Mouse (Mus musculus) neutrophil, adult 5-6 weeks (primary cell): ENCODE measurements at regions not wholly inside any gene's neighbourhood (a gene's known extent, or its start where the extent isn't known, plus 50 kb on each side); places are given as distances from the start of the nearest gene placed in this dataset.

Experiments
- ATAC-seq: fragments of 151-379, 151-347 bp; 2 replicates; pipeline ENCODE4 v1.8.0; 2017; ENCODE audit warnings: mild to moderate bottlenecking, moderate TSS enrichment; ENCODE audit not compliant: insufficient number of reproducible peaks, poor library complexity, low FRiP score, severe bottlenecking; ENCODE audit errors: extremely low read depth

- no peak for ATAC-seq
Measured at GRCm38 (mm10) chr6:117534149-117534548, 306.8 kb upstream of the Zfp637 start.

- ATAC-seq, result no peak
Measured at GRCm38 (mm10) chr6:117534991-117535390, 306.0 kb upstream of the Zfp637 start.

- ATAC-seq, result no peak
Measured at GRCm38 (mm10) chr6:117536084-117536483, 304.9 kb upstream of the Zfp637 start.

DNA sequence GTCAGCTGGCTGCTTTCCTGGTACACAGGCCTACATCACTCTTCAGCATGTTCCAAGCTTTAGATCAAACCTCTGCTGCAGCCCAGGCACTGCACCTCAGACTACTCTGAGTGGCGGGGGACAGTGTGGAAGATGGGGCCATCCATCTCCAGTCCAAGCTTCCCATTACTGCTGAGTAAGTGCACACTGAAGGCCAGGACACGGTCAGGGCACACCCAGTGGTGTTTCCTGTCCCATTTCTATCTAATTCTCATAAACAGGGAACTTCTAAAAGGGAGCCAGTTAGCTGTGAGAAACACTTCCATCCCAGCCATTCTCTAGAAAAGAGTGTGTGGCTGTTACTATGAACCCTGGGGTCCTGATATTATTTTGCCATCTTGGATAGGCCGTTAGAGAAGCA is 298.5 kb upstream of the Zfp637 start:
- no peak for ATAC-seq

DNA sequence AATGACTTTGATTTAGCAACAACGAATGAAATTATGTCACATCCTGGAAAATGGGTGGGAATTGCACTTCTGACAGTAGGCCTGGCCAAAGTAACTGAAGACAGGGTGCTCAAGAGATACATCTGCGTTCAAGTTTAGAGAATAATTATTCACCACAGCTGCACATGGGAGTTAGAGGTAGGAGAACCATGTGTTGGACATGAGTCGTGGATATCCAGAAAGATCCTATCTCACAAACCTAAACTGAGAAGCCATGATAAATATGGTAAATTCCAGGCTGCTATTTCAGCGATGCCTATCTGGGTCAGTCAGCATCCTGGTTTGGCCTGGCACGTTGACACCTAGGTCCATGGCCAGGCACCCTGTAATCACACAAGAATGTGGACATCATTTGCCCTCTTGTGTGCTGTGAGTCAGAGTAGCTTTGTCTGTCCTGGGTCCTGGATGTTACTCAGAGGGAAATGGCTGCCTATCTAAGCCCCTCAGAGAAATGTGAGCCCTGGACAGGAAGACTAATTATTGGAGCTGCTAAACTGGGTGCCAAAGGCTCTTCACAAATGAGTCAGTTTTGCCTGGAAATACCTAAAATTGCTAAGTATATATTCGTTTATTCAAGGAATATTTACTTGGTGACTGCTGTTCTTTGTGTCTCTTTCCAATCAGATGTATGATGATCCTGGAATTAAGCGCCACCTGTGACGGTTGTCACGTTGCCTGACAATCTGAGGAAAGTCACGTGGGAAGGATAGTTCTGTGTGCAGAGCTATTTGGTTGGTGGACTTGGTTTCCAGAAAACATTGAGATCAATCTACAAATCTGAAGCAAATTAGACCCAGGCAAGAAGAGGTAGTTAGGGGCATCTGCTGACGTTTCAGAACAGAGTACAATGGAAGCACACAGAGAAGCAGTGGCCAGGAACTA is 296.4 kb upstream of the Zfp637 start:
- no peak for ATAC-seq

- no peak for ATAC-seq
Measured at GRCm38 (mm10) chr6:117550930-117551329, 290.1 kb upstream of the Zfp637 start.

DNA sequence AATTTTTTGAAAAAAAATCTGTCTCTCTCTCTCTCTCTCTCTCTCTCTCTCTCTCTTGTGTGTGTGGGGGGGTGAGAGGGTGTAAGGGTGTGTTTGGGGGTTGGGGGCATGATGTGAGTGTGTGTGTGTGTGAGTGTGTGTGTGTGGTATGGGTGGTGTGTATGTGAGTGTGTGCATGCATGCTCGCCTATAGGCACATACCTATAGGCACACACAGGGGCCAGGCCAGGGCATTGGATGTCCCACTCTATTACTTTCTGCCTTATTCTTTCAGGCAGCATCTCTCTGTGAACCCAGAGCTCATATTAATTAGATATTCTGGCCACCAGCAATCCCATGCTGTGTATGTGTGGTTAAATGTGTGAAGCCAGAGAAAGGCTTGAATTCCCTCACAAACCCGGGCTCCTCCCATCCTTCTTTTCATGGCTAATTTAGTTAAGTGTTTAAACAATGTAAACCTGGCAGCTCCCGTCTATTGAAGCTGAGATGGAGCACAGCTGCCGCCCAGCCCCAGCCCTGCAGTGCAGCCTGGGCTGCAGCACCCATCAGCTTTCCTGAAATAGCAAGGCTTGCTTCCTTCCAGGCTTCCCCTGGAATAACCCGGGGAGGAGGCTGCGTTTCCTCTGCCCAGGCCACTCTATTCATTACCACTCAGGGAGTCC is 288.8 kb upstream of the Zfp637 start:
- ATAC-seq, result no peak

DNA sequence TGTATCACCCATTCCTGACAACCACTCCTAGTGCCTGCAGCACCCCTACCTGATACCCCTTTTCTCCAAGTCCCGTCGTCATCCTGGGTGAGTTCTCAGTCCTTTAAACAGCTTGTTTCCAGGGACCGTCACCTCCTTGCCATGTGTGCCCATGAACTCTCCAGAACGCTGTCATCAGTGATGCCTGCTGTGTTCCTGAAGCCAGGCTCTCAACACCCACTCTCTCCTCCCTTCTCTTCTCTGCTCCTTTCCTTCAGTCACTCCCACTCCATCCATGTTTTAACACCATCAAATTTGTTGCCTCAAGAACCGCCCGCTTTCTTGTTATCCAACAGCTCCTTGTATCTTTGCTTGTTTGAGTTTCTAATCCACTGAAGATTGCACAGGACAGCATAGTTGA is 277.8 kb upstream of the Zfp637 start:
- ATAC-seq, result no peak

GRCm38 (mm10) chr6:117563704-117564103 is 277.3 kb upstream of the Zfp637 start:
- no peak for ATAC-seq

- ATAC-seq, result no peak
Measured at GRCm38 (mm10) chr6:117566786-117567185, 274.2 kb upstream of the Zfp637 start.

DNA sequence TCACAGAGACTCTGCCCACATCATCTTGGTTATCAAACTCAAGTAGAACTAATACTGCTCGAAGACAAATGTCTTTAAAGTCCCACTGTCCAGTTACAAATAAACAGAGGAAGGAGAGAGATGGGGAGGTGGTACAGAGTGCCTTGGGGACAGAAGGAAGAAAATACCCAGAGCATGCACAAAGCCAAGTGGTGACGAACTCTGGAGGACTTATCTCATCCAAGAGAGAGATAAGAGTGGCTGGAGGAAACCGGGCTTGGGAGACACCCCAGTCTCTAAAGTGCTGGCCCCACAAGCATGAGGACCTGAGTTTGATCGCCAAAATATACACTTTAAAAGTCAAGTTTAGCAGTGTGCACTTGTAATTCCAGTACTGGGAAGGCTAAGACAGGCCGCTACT is 273.3 kb upstream of the Zfp637 start:
- ATAC-seq, result no peak

GRCm38 (mm10) chr6:117569576-117570326 is 271.2 kb upstream of the Zfp637 start:
- ATAC-seq, result no peak

- ATAC-seq, result no peak
Measured at GRCm38 (mm10) chr6:117570346-117570745, 270.6 kb upstream of the Zfp637 start.

DNA sequence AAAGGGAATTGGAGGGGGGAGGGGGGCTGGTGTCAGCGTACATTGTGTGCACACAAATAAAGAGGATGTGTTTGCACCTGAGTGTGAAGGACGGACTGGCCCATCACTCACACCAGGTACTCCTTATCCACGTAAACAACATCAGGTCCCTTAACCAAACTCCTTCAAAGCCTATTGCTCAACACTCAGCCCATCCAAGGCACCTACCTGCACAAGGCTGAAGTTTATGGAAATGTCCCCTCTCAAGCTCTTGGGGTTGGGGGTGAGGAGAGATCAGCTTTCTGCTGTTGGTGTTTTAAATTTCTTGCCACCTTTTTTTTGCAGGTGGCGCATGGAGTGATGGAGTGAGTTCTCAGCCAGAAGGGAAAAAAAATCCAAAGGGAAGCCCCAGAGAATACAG is 270.2 kb upstream of the Zfp637 start:
- ATAC-seq, result no peak

- ATAC-seq, result no peak
Measured at GRCm38 (mm10) chr6:117572006-117572405, 269.0 kb upstream of the Zfp637 start.

DNA sequence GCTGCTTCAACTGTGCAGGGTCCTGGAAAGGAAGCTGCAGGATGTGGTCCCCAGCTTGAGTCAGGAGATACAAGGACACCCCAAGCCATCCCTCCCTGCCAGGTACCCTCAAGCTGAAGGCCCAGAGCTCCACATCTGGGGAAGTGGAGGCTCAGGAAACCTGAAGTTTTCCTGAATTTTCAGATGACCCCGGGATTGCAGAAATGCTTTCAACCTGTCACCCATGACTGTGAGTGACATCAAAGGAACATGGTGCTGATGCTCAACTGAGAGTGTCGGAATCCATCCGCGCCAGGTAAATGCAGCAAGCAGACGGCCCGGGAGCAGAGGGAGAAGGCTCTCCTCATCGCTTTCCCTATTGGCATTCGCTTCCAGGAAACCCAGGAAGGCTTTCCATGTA is 267.6 kb upstream of the Zfp637 start:
- ATAC-seq, result no peak

GRCm38 (mm10) chr6:117574146-117574545 is 266.8 kb upstream of the Zfp637 start:
- ATAC-seq, result no peak

DNA sequence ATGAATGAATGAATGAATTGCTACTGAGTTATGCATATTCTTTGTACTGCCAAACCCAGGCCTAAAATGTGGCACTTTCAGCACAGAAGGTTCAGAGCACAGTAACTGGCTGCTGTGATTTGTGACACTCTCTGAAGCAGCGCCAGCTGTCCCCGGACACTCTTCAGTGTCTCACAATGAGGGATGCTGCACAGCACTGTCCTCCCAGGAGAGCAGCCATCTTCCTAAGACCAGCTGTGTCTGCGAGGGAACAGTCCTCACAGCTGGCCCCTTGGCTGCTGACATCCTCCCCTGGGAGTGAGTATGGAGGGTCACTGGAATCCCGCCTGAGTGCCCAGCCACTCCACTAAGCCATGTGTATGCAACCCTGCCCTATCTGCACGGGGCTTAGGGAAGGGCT is 265.9 kb upstream of the Zfp637 start:
- no peak for ATAC-seq

GRCm38 (mm10) chr6:117576021-117576420 is 265.0 kb upstream of the Zfp637 start:
- no peak for ATAC-seq
